Mouse (Mus musculus): ENCODE data around the gene Cd55b.

Gene Cd55b

GRCm38 (mm10) chr1:130342429-130342828 is 80.4 kb downstream of the Cd55b start:
- peak; percentile 78 for DNase-seq (ENCODE audit: low read depth, low spot score)
